Mouse (Mus musculus) 3134 (cell line): ENCODE measurements around the gene Gna11.

ENCODE experiments used
- DNase-seq: peaks from one replicate; pipeline ENCODE4 v3.0.0-alpha.2; 2011; ENCODE audit warnings: low spot score; ENCODE audit not compliant: insufficient read length; ENCODE audit errors: extremely low read depth

The Gna11 gene

DNA sequence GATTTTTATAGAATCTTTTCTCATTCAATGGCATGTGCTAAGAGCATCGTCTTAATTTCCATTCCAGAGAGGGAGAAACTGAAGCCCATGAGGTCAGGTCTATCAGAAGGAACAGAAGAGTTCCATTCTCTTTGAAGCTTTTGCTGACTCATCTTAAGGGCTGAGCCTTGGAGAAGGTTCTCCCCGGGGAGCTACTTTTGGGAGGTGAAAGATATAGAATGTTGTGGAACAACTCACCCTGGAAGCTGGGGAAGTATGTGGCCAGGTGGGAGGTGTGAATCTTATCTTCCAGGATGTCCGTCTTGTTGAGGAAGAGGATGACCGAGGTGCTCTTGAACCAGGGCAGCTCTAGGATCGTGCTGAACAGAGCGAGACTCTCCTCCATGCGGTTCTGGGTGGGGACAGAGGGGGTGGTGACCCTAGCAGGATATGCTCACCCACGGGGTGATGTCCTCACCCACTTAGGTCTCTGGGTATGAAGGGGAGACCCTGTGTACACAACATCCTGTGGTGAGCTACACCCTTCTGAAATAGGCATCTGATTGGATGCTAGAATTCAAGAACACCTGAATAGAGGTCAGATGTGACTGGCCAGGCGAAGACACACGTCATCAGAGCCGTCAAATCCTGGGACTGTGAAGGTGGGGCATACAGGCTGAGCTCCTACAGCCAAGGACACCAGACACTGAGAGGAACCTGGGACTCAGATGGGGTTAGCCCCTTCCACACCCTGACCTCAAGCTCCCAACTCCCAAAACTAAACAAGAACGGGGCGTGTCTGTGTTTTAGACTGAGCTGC, 37.1 kb downstream of the Gna11 start:
- no peak for DNase-seq

DNA sequence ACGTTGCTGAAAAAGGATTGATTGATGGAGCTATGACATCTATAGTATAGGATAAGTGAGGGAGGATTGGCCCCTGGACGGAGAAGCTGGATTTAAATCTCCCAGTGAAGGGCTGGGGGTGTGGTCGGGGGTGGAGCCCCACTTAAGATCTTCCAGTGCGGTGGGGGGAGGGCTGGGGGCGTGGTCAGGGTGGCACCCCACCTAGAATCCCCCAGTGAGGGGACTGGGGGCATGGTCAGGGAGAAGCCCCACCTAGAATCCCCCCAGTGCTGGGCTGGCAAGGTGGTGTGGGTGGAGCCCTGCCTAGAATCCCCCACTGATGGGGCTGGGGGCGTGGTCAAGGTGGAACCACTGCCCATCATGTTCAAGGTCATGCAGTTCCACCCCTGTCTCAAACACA, 37.9 kb downstream of the Gna11 start:
- no peak for DNase-seq

DNA sequence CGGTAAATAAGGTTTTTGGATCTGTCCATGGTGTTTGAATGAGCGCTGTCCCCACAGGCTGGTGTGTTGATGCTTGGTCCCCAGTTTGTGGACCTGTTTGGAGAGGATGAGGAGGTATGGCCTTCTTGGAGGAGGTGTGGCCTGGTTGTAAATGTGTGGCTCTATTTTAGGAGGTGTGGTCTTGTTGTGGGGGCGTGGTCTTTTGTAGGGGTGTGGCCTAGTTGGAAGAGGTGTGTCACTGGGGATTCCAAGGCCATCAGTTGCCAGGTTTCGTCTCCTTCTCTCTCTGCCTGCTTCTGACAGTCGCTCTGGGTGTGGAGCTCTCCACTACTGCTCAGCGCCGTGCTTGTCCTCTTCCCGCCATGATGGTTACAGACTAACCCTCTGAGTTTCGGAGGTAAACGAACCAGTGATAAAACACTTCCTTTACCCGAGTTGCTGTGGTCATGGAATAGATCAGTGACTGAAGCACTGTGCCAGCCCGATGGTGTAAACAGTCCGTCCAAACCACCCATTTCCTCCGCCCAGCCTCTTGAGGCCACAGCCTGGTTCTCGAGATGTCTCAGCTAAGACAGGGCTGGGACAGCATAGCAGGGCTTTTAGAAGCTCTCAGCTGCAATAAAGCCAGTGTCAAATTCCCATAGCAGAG, 39.9 kb downstream of the Gna11 start:
- no peak for DNase-seq

GRCm38 (mm10) chr10:81502658-81503057, 42.3 kb downstream of the Gna11 start:
- peak; percentile 72 for DNase-seq

DNA sequence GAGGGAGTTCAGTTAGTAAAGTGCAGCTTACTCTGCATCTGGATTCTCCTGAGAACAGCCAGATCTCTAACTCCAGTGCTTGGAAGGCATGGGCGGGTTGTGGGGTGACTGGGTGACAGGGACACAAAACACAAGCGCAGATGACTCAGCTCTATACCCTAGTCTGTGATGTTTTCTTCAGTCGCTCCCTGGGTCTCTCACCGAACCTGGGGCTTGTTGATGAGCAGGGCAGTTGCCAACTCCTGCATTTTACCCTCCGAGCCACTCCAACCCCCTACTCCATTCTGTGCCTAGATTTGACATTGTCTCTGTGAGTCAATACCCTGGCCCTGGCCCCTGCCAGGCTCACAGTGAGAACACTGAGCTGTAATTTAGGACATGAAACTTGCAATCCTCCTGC, 43.1 kb downstream of the Gna11 start:
- DNase-seq, result no peak

DNA sequence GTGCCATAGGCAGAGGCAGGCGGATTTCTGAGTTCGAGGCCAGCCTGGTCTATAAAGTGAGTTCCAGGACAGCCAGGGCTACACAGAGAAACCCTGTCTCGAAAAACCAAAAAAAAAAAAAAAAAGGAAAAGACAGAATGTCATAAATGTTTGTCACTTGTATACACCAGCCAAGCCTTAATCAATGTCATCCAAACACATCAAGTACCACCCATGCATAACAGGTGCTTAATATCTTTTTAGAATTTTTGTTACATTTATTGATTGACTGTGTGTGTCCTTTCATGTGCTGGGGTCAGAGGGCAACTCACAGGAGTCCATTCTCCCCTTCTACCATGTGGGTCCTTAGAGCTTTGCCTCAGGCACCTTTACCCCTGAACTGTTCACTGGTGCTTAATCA, 45.0 kb downstream of the Gna11 start, which contains the start of gene S1pr4:
TSS of gene S1pr4 (minus strand) at position 101 of the 400 bp plus-strand sequence.
- no peak for DNase-seq

DNA sequence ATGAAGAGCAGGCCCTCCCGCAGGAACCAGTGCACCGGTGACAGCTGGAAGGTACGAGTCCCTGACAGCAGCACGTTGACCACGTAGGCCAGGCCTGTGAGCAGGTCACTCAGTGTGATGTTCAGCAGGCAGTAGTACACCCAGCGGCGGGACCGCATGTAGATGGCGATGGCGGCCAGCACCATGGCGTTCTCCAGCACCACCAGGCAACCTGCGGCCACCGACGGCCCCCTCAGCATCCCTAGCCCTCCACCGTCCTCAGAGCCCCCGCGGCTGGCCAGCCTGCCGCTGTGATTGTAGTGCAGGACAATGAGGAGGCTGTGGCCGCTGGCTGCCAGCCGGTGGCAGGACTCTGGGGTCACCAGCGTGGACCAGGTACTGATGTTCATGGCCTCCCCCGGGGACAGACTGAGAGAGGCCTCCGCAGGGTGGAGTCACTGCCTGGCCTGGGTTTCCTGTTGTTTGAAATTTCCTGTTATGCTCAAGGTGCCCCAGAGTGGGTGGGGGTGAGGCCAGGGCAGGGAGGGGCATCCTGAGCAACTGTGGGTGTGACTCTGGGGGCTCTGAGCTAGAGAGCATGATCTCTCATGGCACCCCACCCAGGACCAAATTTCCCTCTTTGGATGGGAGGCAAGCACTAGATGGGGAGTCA, 45.6 kb downstream of the Gna11 start:
- DNase-seq, result no peak

GRCm38 (mm10) chr10:81498316-81499249, 46.4 kb downstream of the Gna11 start:
- no peak for DNase-seq

- DNase-seq, result no peak
These were observed 47.4 kb downstream of the Gna11 start for GRCm38 (mm10) chr10:81497401-81498270.

DNA sequence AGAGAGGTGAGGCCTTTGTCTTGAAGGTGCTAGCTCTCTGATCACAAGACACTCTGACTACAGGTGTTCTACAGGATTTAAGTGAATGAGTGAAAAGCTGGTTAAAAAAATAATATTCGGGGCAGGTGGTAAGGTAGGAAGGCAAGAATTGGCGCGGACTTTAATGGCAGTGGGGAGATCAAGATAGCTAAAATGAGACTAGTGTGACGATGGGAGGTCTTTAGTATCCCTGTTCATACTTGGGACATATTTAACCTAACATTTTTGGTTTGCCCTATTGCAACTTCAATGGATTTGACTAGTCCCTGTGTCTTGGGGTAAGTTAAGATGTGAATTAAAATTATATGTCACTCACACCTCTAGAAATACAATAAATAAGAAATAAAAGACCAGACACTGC, 48.0 kb downstream of the Gna11 start:
- DNase-seq, result no peak

DNA sequence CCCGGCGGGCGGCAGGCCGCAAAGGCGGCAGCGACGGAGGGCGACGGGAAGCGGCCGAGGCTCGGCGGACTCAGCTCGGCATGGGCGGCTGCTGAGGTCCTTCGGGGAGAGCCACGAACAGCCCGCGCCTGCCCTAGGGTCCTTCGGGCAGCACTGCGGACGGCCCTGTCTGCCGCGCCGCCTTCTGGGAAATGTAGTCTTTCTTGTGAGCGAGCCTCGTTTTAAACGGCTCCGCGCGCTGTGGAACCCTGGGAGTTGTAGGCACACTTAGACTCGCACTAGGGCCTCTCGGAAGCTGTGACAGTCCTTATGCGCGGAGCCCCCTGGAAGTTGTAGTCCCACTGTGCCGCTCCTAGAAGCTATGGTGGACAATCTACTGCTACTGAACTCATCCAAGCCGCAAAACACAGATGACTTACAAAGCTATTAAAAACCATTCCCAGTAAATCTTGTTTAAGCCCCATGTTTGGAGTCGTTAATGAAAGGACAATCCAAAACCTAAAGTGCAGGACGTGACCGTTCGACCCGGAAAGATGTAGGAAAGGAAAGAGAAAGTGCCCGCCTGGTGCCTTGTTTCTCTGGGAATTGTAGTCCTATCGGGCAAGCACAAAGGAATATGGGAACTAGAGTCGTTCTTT, 48.6 kb downstream of the Gna11 start, which contains the start of gene Ncln:
TSS of gene Ncln (minus strand) at position 129 of the 638 bp plus-strand sequence.
- DNase-seq, result peak; percentile 99

GRCm38 (mm10) chr10:81495616-81496263, 49.2 kb downstream of the Gna11 start:
- DNase-seq, result no peak

DNA sequence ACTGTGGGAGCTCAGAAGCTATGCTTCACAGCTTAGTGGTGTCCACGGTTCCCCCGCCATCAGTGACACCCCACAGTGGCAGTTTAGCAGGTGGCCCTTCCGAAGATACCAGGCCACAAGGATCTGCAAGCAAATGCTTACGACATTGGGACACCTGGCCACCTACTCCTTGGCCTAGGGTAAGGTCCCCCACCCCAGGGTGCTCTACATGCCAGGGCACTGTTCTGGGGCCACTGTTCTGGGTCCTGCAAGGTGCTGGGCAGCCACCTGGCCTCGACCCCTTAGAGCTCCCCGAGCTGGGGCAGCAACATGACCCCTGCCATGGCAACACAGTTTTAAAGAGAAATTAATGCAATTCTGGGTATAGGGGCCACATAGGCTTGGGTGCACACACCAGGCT, 49.8 kb downstream of the Gna11 start:
- no peak for DNase-seq

DNA sequence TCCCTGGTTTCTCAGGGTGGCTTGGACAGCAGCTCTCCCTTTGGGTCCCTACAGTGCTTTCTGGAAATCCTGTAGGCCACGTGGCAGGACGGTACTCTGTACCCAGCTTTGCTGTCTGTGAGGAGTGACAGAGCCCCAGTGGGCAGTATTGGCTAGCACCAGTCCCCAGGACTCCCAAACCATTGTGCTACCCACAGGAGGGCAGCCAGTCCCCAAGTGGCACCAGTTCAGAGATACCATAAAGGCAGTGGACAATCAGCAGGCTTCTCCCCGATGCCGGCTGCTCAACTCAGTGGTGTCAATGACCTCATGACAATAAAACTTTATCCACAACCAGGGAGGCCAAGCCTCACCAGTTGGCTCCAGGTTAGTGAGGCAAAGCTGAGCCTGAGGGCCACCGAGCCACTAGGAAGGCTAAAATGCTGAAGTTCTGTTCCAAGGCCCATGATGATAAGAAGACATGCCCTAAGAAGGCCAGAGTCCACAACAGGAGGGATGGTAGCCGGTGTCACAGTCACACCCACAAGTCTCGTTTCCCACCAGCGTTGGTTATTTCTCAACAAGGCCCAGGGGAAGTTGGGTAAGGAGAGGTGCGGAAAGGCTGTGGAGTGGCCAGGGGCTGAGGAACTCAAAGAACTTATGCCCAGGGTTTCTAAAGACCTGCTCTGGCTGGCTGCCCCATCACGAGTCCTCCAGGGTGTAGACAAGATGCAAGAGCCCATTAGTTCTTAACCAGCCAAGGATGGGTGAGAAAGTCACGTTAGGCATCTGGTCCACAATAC, 50.5 kb downstream of the Gna11 start:
- no peak for DNase-seq

DNA sequence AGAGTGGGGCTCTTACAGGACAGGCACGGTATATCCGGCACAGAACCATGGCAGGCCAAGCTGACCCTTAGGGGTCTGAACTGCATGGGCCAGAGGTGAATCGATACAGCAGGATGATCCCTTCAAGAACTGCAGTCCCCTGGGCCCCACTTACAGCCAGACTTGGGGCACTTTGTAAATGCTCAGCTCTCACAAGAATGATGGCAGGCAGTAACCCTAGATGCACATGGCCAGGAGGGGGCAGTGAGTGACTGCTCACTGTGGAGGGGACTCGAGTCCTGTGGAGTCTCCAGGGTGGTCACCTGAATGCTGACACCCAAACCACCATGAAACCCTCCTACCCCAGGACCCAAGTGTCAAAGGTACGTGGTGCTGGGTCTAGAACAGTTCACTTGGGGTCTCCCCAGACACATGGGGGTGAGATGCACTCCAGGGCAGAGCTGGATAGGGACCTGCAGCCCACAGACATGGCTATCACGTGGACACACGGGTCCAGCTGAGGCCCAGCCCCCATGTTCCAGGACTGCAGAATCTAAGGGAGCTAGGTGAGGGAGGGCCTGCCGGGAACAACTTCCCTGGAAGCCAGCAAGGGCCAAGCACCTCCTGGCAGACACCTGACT, 51.3 kb downstream of the Gna11 start:
- no peak for DNase-seq

- DNase-seq, result no peak
These were observed 52.3 kb downstream of the Gna11 start for GRCm38 (mm10) chr10:81492606-81493240.

DNA sequence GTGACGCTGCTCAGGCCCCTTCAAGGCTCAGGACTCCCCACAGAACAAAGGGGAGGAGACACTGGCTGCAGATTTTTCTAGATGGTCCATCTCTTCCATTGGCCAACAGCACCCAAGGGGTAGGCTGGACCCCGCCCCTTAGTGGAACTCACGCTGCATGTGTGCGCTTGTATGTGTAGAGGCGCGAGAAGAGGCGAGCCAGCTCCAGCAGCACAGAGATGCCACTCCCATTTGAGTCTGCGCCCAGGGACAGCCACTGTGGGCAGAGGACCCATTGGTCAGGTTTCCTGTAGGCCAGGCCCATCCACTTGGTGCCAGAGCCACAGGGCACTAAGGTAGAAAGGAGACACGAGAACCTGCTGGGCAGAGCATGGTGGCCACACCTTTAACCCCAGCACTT, 54.0 kb downstream of the Gna11 start:
- no peak for DNase-seq
